Mouse (Mus musculus): Measurements from ENCODE around the gene Ppcs.

DNA sequence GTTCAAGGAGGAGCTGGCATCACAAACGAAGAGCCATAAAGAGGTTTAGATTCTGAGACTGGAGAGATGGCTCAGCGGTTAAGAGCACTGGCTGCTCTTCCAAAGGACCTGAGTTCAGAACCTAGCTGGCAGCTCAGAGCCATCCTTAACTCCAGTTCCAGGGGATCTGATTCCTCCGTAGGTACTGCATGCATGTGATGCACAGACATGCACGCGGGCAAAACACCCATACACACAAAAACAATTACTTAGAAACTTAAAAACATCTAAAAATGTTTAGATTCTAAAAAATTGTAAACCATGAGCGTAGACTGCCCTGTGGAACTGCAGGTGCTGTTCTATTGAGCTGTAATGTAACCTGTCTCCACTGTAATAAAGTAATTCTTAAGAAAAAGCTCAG is 52.8 kb downstream of the Ppcs start:
- TF ChIP-seq TCF12 (IDR thresholded peaks at IDR 0.05; ENCODE audit: insufficient read depth, poor library complexity, severe bottlenecking) (no peak), POLR2A (IDR thresholded peaks at IDR 0.05; ENCODE audit: insufficient read length, low read depth) (no peak), E2F4 (IDR thresholded peaks at IDR 0.05; ENCODE audit: insufficient read depth) (no peak), POLR2AphosphoS2 (IDR thresholded peaks at IDR 0.05; ENCODE audit: insufficient read length, low read depth) (no peak), MYOG (IDR thresholded peaks at IDR 0.05; ENCODE audit: control insufficient read depth in 1 of 3, insufficient read depth in 1 of 3, insufficient read length in 2 of 3, low read depth in 2 of 3) (no peak), CEBPB (IDR thresholded peaks at IDR 0.05; ENCODE audit: insufficient read depth, poor library complexity, severe bottlenecking) (no peak), USF1 (IDR thresholded peaks at IDR 0.05; ENCODE audit: low read depth) (no peak), SRF (IDR thresholded peaks at IDR 0.05; ENCODE audit: control insufficient read depth, insufficient read length, low read depth) (no peak), MAX (IDR thresholded peaks at IDR 0.05; ENCODE audit: low read depth) (no peak)
